Mouse (Mus musculus): ENCODE results near the gene Atxn1. TPM values are rescaled to one million over a fixed set of nuclear protein-coding genes. Genes with fewer than 3 reads are reported as not detected.

The Atxn1 gene
- total and polyA plus RNA-seq, 3 experiments: 0.39 to 1.1 TPM; not detected in 1

- peak; percentile 71 for DNase-seq (ENCODE audit: low read depth, low spot score)
- H3K4me3 ChIP-seq (ENCODE audit: control insufficient read depth in 1 of 2, insufficient read depth in 1 of 2, low read depth in 2 of 2, low read length in 2 of 2): no peak overlapping the region
- H3K27me3 ChIP-seq (ENCODE audit: control insufficient read depth in 1 of 2, insufficient read depth in 2 of 2, low read length in 2 of 2): no peaks in the 10 kb centered on the region
- peaks cover 0 to 29% of the 10 kb centered on the region in 2 experiments; a peak in 2 of 4 replicates for H3K36me3 ChIP-seq (ENCODE audit: control insufficient read depth in 1 of 2, insufficient read depth in 2 of 2, low read length in 2 of 2)
- H3K27ac ChIP-seq (ENCODE audit: control insufficient read depth, low read depth, low read length): peak overlapping the region; percentile 53
- no peaks in the 10 kb centered on the region for H3K79me2 ChIP-seq (ENCODE audit: control insufficient read depth, insufficient read depth, low read length, poor library complexity)
- no peak overlapping the region for H3K9ac ChIP-seq (ENCODE audit: control insufficient read depth, low read depth, low read length, poor library complexity, severe bottlenecking)
- peaks cover 8 to 27% of the 10 kb centered on the region in 2 experiments for H3K4me1 ChIP-seq (ENCODE audit: control insufficient read depth in 1 of 2, insufficient read depth in 2 of 2, low read length in 2 of 2)
- no peaks in the 10 kb centered on the region for H3K9me3 ChIP-seq (replicated peaks; ENCODE audit: insufficient read depth, low read length)
- no peak for TF ChIP-seq GABPA (IDR thresholded peaks at IDR 0.05; ENCODE audit: low read depth, low read length)
- TF ChIP-seq POLR2AphosphoS5 (IDR thresholded peaks at IDR 0.05; ENCODE audit: borderline replicate concordance, low read depth, low read length): no peak
- TF ChIP-seq MYC (IDR thresholded peaks at IDR 0.05; ENCODE audit: low read depth, low read length): no peak
- no peak for TF ChIP-seq E2F4 (IDR thresholded peaks at IDR 0.05; ENCODE audit: borderline replicate concordance, low read depth, low read length)
- TF ChIP-seq TBP (IDR thresholded peaks at IDR 0.05; ENCODE audit: low read depth, low read length): no peak
- peak; percentile 87 for TF ChIP-seq GATA1 (IDR thresholded peaks at IDR 0.05; ENCODE audit: low read depth, low read length)
- no peak for TF ChIP-seq SMC3 (IDR thresholded peaks at IDR 0.05; ENCODE audit: low read depth, low read length)
- no peak for TF ChIP-seq MAX (IDR thresholded peaks at IDR 0.05; ENCODE audit: low read length)
- TF ChIP-seq MAZ (IDR thresholded peaks at IDR 0.05; ENCODE audit: low read depth, low read length): no peak
- no peak for TF ChIP-seq UBTF (IDR thresholded peaks at IDR 0.05; ENCODE audit: borderline replicate concordance, insufficient read depth, low read depth, low read length)
- no peak for TF ChIP-seq NELFE (IDR thresholded peaks at IDR 0.05; ENCODE audit: low read depth, low read length)
- TF ChIP-seq RCOR1 (IDR thresholded peaks at IDR 0.05; ENCODE audit: low read depth, low read length): peak; percentile 52; the same call in 1 of the 2 replicates
- no peak for TF ChIP-seq RAD21 (IDR thresholded peaks at IDR 0.05; ENCODE audit: low read depth, low read length)
- TF ChIP-seq ZC3H11A (IDR thresholded peaks at IDR 0.05; ENCODE audit: low read depth, low read length): no peak
- TF ChIP-seq ZMIZ1 (IDR thresholded peaks at IDR 0.05; ENCODE audit: low read depth, low read length): no peak
- TF ChIP-seq HCFC1 (IDR thresholded peaks at IDR 0.05; ENCODE audit: low read depth, low read length): no peak
- TF ChIP-seq POLR2AphosphoS2 (IDR thresholded peaks at IDR 0.05; ENCODE audit: low read length): no peak
- no peak for TF ChIP-seq KAT2A (conservative IDR thresholded peaks at IDR 0.05; ENCODE audit: low read depth, low read length)
- no peak for TF ChIP-seq MEF2A (IDR thresholded peaks at IDR 0.05; ENCODE audit: extremely low read depth, insufficient replicate concordance, low read depth, low read length, poor library complexity, severe bottlenecking)
- no peak for TF ChIP-seq ZKSCAN1 (IDR thresholded peaks at IDR 0.05; ENCODE audit: low read depth, low read length)
- no peak for TF ChIP-seq MYB (IDR thresholded peaks at IDR 0.05; ENCODE audit: low read depth, low read length)
- TF ChIP-seq USF1 (IDR thresholded peaks at IDR 0.05; ENCODE audit: low read depth, low read length): no peak
- peak; percentile 65 to 77 for TF ChIP-seq EP300 (IDR thresholded peaks at IDR 0.05; ENCODE audit: low read depth in 1 of 2, low read length in 2 of 2)
- no peak for TF ChIP-seq NRF1 (IDR thresholded peaks at IDR 0.05; ENCODE audit: insufficient read depth, low read depth, low read length, poor library complexity, severe bottlenecking)
- TF ChIP-seq MXI1 (IDR thresholded peaks at IDR 0.05; ENCODE audit: low read depth, low read length): 0 out of 2 replicates have a peak, but pooled peaks have one; percentile 26
- TF ChIP-seq TCF12 (IDR thresholded peaks at IDR 0.05; ENCODE audit: low read depth, low read length): peak; percentile 75
- no peak for TF ChIP-seq ZNF384 (IDR thresholded peaks at IDR 0.05; ENCODE audit: low read depth, low read length)
- TF ChIP-seq ETS1 (IDR thresholded peaks at IDR 0.05; ENCODE audit: low read depth, low read length): peak; percentile 41; the same call in 1 of the 2 replicates
- TF ChIP-seq CHD1 (IDR thresholded peaks at IDR 0.05; ENCODE audit: low read depth, low read length): no peak
- no peak for TF ChIP-seq POLR2A (IDR thresholded peaks at IDR 0.05; ENCODE audit: control insufficient read depth in 1 of 2, insufficient read depth in 1 of 2, low read depth in 1 of 2, low read length in 2 of 2, poor library complexity in 1 of 2)
- TF ChIP-seq CTCF (IDR thresholded peaks at IDR 0.05 in 2 of 3, conservative IDR thresholded peaks at IDR 0.05 in 1 of 3; ENCODE audit: control insufficient read depth in 1 of 3, insufficient read depth in 1 of 3, low read depth in 2 of 3, low read length in 3 of 3, poor library complexity in 1 of 3, severe bottlenecking in 1 of 3): no peak
- no peak for TF ChIP-seq USF2 (IDR thresholded peaks at IDR 0.05; ENCODE audit: borderline replicate concordance in 1 of 2, insufficient read depth in 1 of 2, low read depth in 1 of 2, low read length in 2 of 2)
- no peak for TF ChIP-seq JUND (IDR thresholded peaks at IDR 0.05; ENCODE audit: low read depth, low read length)
- TF ChIP-seq MAFK (IDR thresholded peaks at IDR 0.05; ENCODE audit: borderline replicate concordance, low read depth, low read length): no peak
- no peak for TF ChIP-seq CHD2 (IDR thresholded peaks at IDR 0.05; ENCODE audit: low read length)
- TF ChIP-seq ELF1 (IDR thresholded peaks at IDR 0.05; ENCODE audit: low read depth, low read length): no peak
- TF ChIP-seq BHLHE40 (IDR thresholded peaks at IDR 0.05; ENCODE audit: borderline replicate concordance, low read depth, low read length): no peak
- peak; percentile 48 for TF ChIP-seq TAL1 (IDR thresholded peaks at IDR 0.05; ENCODE audit: low read length)
These were observed 326.5 kb downstream of the Atxn1 start for GRCm38 (mm10) chr13:45638281-45638680.
